Mouse (Mus musculus): ENCODE data around the gene Cdh18.

The Cdh18 gene

DNA sequence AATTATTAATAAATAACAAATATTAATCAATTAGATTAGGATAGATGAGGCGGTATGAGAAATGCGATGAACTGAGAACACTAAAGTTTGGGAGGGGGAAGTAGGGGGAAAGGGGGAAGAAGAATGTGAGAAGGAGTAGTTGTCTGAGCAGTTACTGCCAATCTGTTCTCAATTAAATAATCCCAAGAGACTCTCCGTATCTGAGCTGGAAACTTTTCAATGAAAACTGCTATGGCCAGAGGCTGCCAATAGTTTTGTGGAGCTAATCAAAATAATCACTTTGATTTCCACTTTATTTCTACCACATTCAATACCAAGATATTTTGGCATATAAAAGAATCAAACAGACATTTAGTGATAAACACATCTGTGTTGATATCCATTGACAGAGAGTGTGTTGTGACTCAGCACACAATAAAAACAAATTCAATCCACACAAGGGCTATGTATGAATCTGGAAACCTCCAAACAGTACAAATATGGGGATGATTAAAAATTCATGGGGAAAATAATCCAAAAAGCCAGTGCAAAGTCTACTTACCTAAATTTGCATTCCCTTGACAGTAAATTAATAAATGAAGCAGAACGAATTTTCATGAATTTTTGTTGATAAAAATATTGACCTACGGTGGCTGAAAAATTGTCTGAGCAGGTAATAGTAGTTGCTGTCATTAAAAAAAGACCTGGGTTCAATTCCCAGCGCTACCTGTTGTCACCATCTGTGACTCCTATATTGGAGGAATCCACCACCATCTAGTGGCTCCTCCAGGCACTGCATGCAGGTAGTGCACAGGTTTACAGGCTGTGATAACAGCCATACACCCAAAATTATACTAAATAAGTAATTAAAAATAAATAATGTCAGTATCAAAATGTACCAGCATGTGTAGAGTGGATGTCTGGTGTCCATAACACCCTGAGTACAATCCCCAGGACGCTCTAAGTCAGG lies 922.0 kb downstream of the Cdh18 start:
- DNase-seq: no peak

DNA sequence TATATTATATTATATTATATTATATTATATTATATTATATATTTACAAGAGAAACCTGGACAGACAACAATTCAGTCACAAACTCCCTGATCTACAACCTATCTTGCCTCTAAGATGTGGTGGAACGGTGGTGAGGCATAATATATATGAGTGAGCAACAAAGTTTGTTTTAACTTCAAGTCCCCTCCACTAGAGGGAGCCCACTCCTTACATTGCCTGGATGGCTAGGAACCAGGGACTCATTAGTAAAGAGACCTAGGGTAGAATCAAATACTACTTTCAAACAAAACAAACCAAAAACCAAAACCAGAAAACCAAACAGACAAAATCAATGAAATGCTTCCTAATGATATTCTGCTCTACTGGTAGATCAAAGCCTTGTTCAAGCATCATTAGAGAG lies 937.5 kb downstream of the Cdh18 start:
- DNase-seq: no peak

- DNase-seq: no peak
Measured at GRCm38 (mm10) chr15:23506480-23506879, 957.7 kb downstream of the Cdh18 start.

DNA sequence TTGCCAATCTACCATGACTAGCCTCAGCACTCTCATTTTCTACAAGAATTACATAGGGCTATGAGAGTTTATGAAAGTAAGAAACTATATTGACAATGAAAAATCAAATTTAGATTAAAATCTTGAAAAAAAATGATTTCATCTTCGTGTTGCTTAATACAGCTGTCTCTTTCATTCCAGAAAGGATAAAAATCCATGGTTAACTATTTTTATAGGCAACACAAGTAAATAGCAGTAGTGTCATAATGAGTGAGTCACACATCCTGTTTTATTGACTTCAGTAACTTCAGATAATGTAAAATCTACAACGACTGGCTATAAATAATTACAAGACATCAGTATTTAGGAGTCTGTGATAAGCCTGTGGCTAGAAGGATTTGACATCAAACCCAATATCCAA lies 960.9 kb downstream of the Cdh18 start:
- DNase-seq: no peak

- no peak for DNase-seq
Measured at GRCm38 (mm10) chr15:23515786-23516185, 967.0 kb downstream of the Cdh18 start.

- no peak for DNase-seq
Measured at GRCm38 (mm10) chr15:23518079-23518478, 969.3 kb downstream of the Cdh18 start.

Measured in cerebellum, adult 11-12 months (tissue).